8 mouse cellular contexts compared by ENCODE assay signal in the genomic region with DNA sequence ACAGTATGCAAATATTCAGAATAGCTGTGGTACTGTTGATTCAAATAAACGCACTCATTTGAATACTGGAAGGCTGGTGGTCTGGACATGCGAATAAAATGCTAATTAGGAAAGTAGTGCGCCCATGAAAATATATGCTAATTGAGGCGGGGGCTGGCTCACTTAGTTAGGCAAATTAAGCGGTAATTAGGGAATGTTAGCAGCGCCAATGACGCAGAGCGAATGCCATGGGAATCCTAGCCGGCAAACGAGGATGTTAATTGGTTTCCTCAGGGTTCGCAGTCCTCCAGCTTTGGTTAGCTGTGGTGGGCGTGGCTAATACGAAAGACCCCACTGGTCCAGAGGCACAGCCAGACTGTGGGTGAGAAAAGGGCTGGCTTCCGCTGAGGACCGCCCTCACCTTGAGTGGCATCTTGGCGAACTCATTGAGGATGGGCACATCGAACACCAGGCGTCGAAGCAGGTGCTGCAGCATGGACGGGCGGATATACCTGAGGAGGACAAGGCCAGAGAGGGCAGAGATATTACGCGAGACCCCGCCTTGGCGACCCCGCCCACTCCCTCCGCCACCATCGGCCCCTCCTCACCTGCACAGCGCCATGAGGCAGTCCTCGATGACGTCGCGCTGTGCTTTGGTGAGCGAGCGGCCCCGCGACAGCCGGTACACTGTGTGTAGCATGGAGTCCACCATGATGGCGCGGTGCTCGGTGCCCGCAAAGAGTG. TPM values are rescaled to one million over a fixed set of nuclear protein-coding genes. Genes with fewer than 3 reads are reported as not detected.
DNase-seq lines count a peak whose midpoint lies in the region; ATAC-seq lines count a peak whose summit lies in the region.

No protein-coding gene starts in this region.

- H3K27me3 ChIP-seq in limb, embryonic 12.5 days = peaks cover 49% of the 10 kb centered on the region

- H3K9me3 ChIP-seq in limb, embryonic 12.5 days = no peaks in the 10 kb centered on the region

- peak overlapping the region; percentile 79 for H3K4me2 ChIP-seq in limb, embryonic 12.5 days

- peaks cover 9% of the 10 kb centered on the region; the same call in 1 of the 2 replicates for H3K36me3 ChIP-seq in limb, embryonic 12.5 days

- H3K4me3 ChIP-seq in limb, embryonic 12.5 days (replicated peaks) = peak overlapping the region; percentile 44

- H3K9ac ChIP-seq in limb, embryonic 12.5 days (replicated peaks) = no peak overlapping the region; the same call in 1 of the 2 replicates

- no peak overlapping the region for H3K27ac ChIP-seq in limb, embryonic 12.5 days

- WGBS in limb, embryonic 12.5 days = 7% methylated on average over 42 of the region's 42 CpGs

- peak; percentile 42 to 61 for DNase-seq in cerebellum, postnatal 14 days
- peak; percentile 64 for DNase-seq in brain, adult 2 months (ENCODE audit: low read depth, low spot score)
- peak; percentile 46 for DNase-seq in right cerebral cortex, postnatal 14 days
- no peak for DNase-seq in gastrocnemius, adult 18-20 months (ENCODE audit: low spot score)
- no peak for DNase-seq in cerebellum, adult 11 months

- peaks cover 11% of the 10 kb centered on the region; the same call in 1 of the 2 replicates for H3K4me1 ChIP-seq in limb, embryonic 12.5 days (replicated peaks)

- no peak for ATAC-seq in cerebellum, adult (ENCODE audit: insufficient number of reproducible peaks, low FRiP score, low TSS enrichment)
- ATAC-seq in granulocyte monocyte progenitor cell, adult 5-6 weeks (replicated peaks; ENCODE audit: poor library complexity, severe bottlenecking) = 0 out of 2 replicates have a peak, but pooled peaks have one; percentile 11
- ATAC-seq in limb, embryonic 12.5 days (ENCODE audit: insufficient number of reproducible peaks, insufficient read depth, low FRiP score, low TSS enrichment, low read depth) = peak; percentile 81

RNA-seq across cellular contexts. Expression of gene Ryr1, which starts 53.6 kb away (rescaled TPM):
- 4.7 TPM in 1 of 2 replicates, not detected in the other for total RNA-seq in granulocyte monocyte progenitor cell, adult 5-6 weeks (2014; fragmentation: Nextera tagmentation)
- 0.69 TPM in 1 of 2 replicates, not detected in the other for total RNA-seq in granulocyte monocyte progenitor cell, adult 5-6 weeks (2017)
- polyA plus RNA-seq in limb, embryonic 12.5 days (2016; fragmentation: Nextera tagmentation; extraction: Ambion mirVana) = 5.0 and 5.2 TPM in 2 replicates
- 1,000 to 10,000 TPM; 1,704 to 1,734 TPM for total RNA-seq in gastrocnemius, adult 18-20 months (2021)

Comparison
In these comparisons a context has a peak if more than half of its experiments do, and no peak if none do; other contexts are left out.
1. DNase-seq: peak in cerebellum, postnatal 14 days (2 of 2), brain, adult 2 months (single experiment) and right cerebral cortex, postnatal 14 days (single experiment); none in gastrocnemius, adult 18-20 months (single experiment) and cerebellum, adult 11 months (single experiment).
2. RNA of gene Ryr1, which starts 53.6 kb away (total RNA-seq): 1,704 to 1,734 TPM in gastrocnemius, adult 18-20 months; 0.69 to 4.7 TPM in granulocyte monocyte progenitor cell, adult 5-6 weeks; every median in the first group is over 100 times any median in the second.